Mouse (Mus musculus) testis, postnatal 14 days (tissue): Measurements from ENCODE around the gene Sirt4.
"Not testable (repeated sequence)": the region's sequence is repeated elsewhere in the genome, so short reads cannot be mapped to it uniquely, and the experiment has no call there.

ENCODE experiments used
- DNase-seq: peaks from one replicate; pipeline ENCODE4 v3.0.0; 2021; ENCODE audit warnings: low spot score

The Sirt4 gene

GRCm38 (mm10) chr5:115514896-115515587, 30.5 kb upstream of the Sirt4 start:
- DNase-seq, result no peak

GRCm38 (mm10) chr5:115514346-115514745, 29.8 kb upstream of the Sirt4 start:
- DNase-seq, result no peak

- DNase-seq, result no peak
Observed at GRCm38 (mm10) chr5:115513721-115514120, 29.2 kb upstream of the Sirt4 start.

- DNase-seq, result no peak
Observed at GRCm38 (mm10) chr5:115513246-115513645, 28.7 kb upstream of the Sirt4 start.

GRCm38 (mm10) chr5:115512375-115512774, 27.9 kb upstream of the Sirt4 start:
- DNase-seq, result no peak

- DNase-seq, result no peak
Observed at GRCm38 (mm10) chr5:115509790-115510689, 25.5 kb upstream of the Sirt4 start.

- no peak for DNase-seq
Observed at GRCm38 (mm10) chr5:115509321-115509761, 24.8 kb upstream of the Sirt4 start.

GRCm38 (mm10) chr5:115508859-115509147, 24.3 kb upstream of the Sirt4 start:
- no peak for DNase-seq

- DNase-seq, result no peak
Observed at GRCm38 (mm10) chr5:115507981-115508858, 23.7 kb upstream of the Sirt4 start.

- no peak for DNase-seq
Observed at GRCm38 (mm10) chr5:115507267-115507980, 22.9 kb upstream of the Sirt4 start.

- DNase-seq, result peak; percentile 90
Observed at GRCm38 (mm10) chr5:115506454-115507201, 22.1 kb upstream of the Sirt4 start, which contains the start of gene Pxn. Gene Pxn (plus strand): TSS chr5:115506676.

GRCm38 (mm10) chr5:115505617-115506016, 21.1 kb upstream of the Sirt4 start:
- DNase-seq, result not testable (repeated sequence)

- no peak for DNase-seq
Observed at GRCm38 (mm10) chr5:115503035-115503434, 18.5 kb upstream of the Sirt4 start.

GRCm38 (mm10) chr5:115500383-115500935, 15.9 kb upstream of the Sirt4 start:
- DNase-seq, result no peak

GRCm38 (mm10) chr5:115498307-115499240, 14.0 kb upstream of the Sirt4 start:
- DNase-seq, result no peak

- DNase-seq, result no peak
Observed at GRCm38 (mm10) chr5:115497033-115497432, 12.5 kb upstream of the Sirt4 start.

GRCm38 (mm10) chr5:115495618-115496017, 11.1 kb upstream of the Sirt4 start:
- not testable (repeated sequence) for DNase-seq

GRCm38 (mm10) chr5:115493441-115493840, 8.9 kb upstream of the Sirt4 start:
- DNase-seq, result no peak

GRCm38 (mm10) chr5:115492711-115493335, 8.3 kb upstream of the Sirt4 start:
- no peak for DNase-seq
